Mouse (Mus musculus) lung, postnatal 0 days (tissue): ENCODE results near the gene Rbp1. TPM values are rescaled to one million over a fixed set of nuclear protein-coding genes. Genes with fewer than 3 reads are reported as not detected.

ENCODE experiments used
- ATAC-seq: fragments of 200-750 bp; cut with Nextera tagmentation; 2 replicates; pipeline ENCODE4 v1.8.0; 2017; ENCODE audit warnings: moderate library complexity
- DNase-seq: peaks from one replicate; pipeline ENCODE4 v3.0.0-alpha.2; 2016; ENCODE audit warnings: low spot score
- H3K27ac ChIP-seq: fragments of 300-500 bp; sonication (generic); 2 replicates; pipeline ENCODE4 v1.5.1; 2014; ENCODE audit warnings: antibody characterized with exemption, mild to moderate bottlenecking, low read length, mixed read lengths
- H3K27me3 ChIP-seq: fragments of 300-500 bp; sonication (generic); replicated peaks from 2 replicates; pipeline ENCODE4 v1.6.1; 2014; ENCODE audit warnings: low read length, mixed read lengths; ENCODE audit not compliant: insufficient read depth
- H3K36me3 ChIP-seq: fragments of 300-500 bp; sonication (generic); 2 replicates; pipeline ENCODE4 v1.6.1; 2014; ENCODE audit warnings: low read length, mixed read lengths; ENCODE audit not compliant: insufficient read depth
- H3K4me1 ChIP-seq: fragments of 300-500 bp; sonication (generic); 2 replicates; pipeline ENCODE4 v1.6.1; 2014; ENCODE audit warnings: antibody characterized with exemption, low read depth, low read length, mixed read lengths; ENCODE audit not compliant: insufficient read depth
- H3K4me2 ChIP-seq: fragments of 300-500 bp; sonication (generic); replicated peaks from 2 replicates; pipeline ENCODE4 v1.6.1; 2014; ENCODE audit warnings: low read depth, mild to moderate bottlenecking, low read length, moderate library complexity, mixed read lengths
- H3K4me3 ChIP-seq: fragments of 300-500 bp; sonication (generic); 2 replicates; pipeline ENCODE4 v1.5.1; 2014; ENCODE audit warnings: low read depth, low read length
- H3K9ac ChIP-seq: fragments of 300-500 bp; sonication (generic); replicated peaks from 2 replicates; pipeline ENCODE4 v1.6.1; 2014; ENCODE audit warnings: low read depth, mild to moderate bottlenecking
- H3K9me3 ChIP-seq: fragments of 300-500 bp; sonication (generic); 2 replicates; pipeline ENCODE4 v1.6.1; 2016; ENCODE audit warnings: low read length, mixed read lengths
- CTCF ChIP-seq: IDR thresholded peaks from 2 replicates; pipeline ENCODE4 v1.5.1; 2016; ENCODE audit warnings: antibody characterized with exemption, mild to moderate bottlenecking
- EP300 ChIP-seq: IDR thresholded peaks from 2 replicates; pipeline ENCODE4 v1.6.1; 2016; ENCODE audit warnings: antibody characterized with exemption, mild to moderate bottlenecking, control low read depth
- WGBS: fragments of 180-500 bp; shearing (Covaris S2); extraction: QIAGEN DNeasy Blood & Tissue Kit; methylation state at CpG from one replicate; pipeline ENCODE4 v1.1.7; 2014; 5-methylcytosine and 5-hydroxymethylcytosine counted together
- polyA plus RNA-seq: library from polyadenylated mRNA; unstranded; fragments of >200 nt; fragmentation: Nextera tagmentation; extraction: Ambion mirVana; gene quantifications from 2 replicates; pipeline ENCODE4 v1.2.1, GENCODE M21; 2015

Gene Rbp1
- polyA plus RNA-seq, 1 experiment from 2014 or later, result 72.6 TPM

DNA sequence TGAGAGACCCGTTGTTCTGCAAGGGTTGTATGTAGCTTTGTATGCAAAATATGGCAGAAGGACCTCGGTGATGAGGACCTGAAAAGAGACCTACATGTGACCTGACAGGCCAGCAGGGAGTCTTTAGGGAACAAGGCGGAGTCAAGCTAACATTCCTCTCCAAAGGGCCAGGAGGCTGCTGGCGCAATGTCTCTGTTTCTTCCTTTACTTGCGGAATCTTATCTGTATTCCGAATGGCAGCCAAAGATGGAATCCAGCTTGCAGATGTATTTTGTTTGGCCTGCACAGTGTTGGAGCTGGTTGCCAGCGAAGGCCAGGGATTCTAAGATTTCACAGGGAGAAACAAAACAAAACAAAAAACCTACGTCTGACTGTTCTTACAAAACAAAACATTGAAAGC is 6.0 kb downstream of the Rbp1 start:
- WGBS, result 46% methylated on average over 8 of the region's 8 CpGs
- peaks cover 13% of the 10 kb centered on the region for H3K4me1 ChIP-seq
- H3K9me3 ChIP-seq, result no peaks in the 10 kb centered on the region
- H3K9ac ChIP-seq, result no peak overlapping the region
- H3K4me2 ChIP-seq, result 0 out of 2 replicates have a peak overlapping the region, but pooled peaks have one; percentile 6
- peak overlapping the region; percentile 72 for H3K27ac ChIP-seq
- no peaks in the 10 kb centered on the region for H3K36me3 ChIP-seq
- peak; percentile 89 for DNase-seq
- no peak overlapping the region for H3K4me3 ChIP-seq
- TF ChIP-seq CTCF, result no peak
- peak; percentile 59 for TF ChIP-seq EP300
- no peaks in the 10 kb centered on the region for H3K27me3 ChIP-seq
- peak; percentile 65 for ATAC-seq

DNA sequence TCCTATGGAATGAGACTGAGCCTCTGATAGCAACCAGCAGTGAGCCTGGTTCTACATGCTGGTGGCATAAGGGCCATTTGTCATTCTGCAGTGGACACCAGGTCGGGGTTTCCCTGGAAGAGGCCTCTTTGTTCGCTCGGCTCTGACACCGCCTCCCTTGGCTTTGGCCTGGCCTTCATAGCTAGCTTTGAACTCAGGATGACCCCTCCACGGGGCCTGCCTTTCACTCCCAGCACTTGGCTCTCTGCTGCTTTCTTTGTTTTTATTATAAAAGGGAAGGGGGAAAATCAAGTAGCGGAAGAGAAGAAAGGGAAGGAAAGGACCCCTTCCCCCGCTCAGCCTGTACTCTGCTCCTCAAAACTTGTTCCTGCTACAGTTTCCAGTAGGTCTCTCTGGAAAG is 7.0 kb downstream of the Rbp1 start:
- Histone ChIP-seq H3K36me3 (no peaks in the 10 kb centered on the region), H3K4me1 (peaks cover 13% of the 10 kb centered on the region), H3K27me3 (no peaks in the 10 kb centered on the region), H3K27ac (peak overlapping the region; percentile 72), H3K4me2 (0 out of 2 replicates have a peak overlapping the region, but pooled peaks have one; percentile 6), H3K9me3 (no peaks in the 10 kb centered on the region), H3K9ac (no peak overlapping the region), H3K4me3 (no peak overlapping the region)
- ATAC-seq (peak; percentile 52), DNase-seq (peak; percentile 73)
- WGBS, result 17% methylated on average over 7 of the region's 7 CpGs
- TF ChIP-seq CTCF (no peak), EP300 (no peak)

DNA sequence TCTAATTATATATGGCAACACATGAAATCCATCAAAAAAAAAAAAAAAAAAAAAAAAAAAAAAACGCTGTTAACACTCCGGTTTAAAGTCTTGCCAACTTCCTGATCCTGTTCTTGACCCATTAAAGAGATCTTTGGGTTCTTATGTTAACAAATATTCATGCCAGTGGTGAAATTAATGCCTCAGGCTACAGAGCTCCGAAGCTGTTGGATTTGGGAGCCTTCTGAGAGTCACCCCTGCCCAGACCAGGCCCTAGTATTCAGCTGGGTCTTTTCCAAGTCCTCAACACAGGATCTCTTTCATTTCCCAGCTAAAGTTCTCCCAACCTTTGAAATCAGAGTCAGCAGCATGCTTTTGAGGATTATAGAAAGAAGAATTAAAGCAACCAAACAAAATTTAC is 7.8 kb downstream of the Rbp1 start:
- H3K9me3 ChIP-seq, result no peaks in the 10 kb centered on the region
- DNase-seq (peak; percentile 48), ATAC-seq (no peak)
- H3K9ac ChIP-seq, result no peak overlapping the region
- no peak overlapping the region for H3K4me3 ChIP-seq
- no peak overlapping the region for H3K4me2 ChIP-seq
- no peaks in the 10 kb centered on the region for H3K36me3 ChIP-seq
- WGBS, result 10% methylated on average over 3 of the region's 3 CpGs
- peak overlapping the region; percentile 38 for H3K27ac ChIP-seq
- peaks cover 10% of the 10 kb centered on the region for H3K4me1 ChIP-seq
- no peak for TF ChIP-seq EP300
- TF ChIP-seq CTCF, result no peak
- H3K27me3 ChIP-seq, result no peaks in the 10 kb centered on the region

DNA sequence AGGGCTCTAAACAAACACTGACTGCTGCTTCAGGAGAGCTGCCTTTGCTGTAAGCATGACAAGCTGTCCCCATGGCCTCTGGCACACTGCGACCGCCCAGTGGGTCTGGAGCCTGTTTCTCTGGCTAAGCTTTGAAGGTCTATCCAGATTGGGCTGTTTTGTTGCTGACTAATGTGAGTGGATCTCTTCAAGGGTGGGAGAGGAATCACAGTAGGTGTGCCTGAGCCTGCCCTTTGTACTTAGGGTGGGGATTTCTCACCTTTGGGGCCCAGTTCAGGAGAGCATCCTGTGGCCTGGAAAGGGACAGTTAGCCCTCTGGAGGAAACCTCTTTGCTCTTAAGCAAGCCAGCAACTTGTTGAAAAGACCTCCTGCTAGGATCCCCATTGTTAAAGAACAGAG is 10.3 kb downstream of the Rbp1 start:
- peaks cover 10% of the 10 kb centered on the region; the same call in 1 of the 2 replicates for H3K4me1 ChIP-seq
- no peak for TF ChIP-seq EP300
- no peak for TF ChIP-seq CTCF
- 79% methylated on average over 2 of the region's 2 CpGs for WGBS
- DNase-seq, result no peak
- no peak overlapping the region for H3K4me3 ChIP-seq
- H3K27ac ChIP-seq, result no peak overlapping the region
- ATAC-seq, result no peak
- no peak overlapping the region for H3K9ac ChIP-seq
- H3K36me3 ChIP-seq, result no peaks in the 10 kb centered on the region
- H3K4me2 ChIP-seq, result no peak overlapping the region
- no peaks in the 10 kb centered on the region for H3K27me3 ChIP-seq
- no peaks in the 10 kb centered on the region for H3K9me3 ChIP-seq

DNA sequence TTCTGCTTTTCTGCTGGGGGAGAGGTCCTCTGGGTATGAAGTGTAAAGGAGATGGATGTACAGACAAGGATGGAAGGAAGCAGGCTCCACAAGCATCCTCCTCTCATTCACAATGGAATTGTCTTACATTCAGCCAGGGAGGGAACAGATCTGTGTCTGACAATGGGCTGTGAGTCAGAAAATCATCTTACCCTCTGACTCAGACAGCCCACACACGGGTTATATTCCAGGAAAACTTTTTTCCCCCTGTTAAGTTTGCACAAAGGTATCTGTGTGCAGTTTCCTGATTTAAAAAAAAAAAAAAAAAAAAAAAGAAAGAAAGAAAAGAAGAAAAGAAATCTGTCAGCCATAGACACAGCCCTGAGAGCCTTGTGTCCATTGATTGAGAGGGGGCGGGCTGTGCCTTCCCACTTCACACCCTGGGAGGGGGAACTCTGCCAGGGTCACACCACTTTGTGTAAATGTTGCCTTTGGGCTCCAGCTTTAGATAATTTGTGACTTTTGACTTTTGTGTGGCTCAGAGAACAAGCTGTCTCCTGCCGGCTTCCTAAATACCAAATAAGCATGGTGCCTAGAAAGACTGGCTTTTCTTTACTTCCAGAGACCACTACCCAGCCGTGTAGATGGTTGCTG is 11.3 kb downstream of the Rbp1 start:
- Histone ChIP-seq H3K27me3 (no peaks in the 10 kb centered on the region), H3K36me3 (no peaks in the 10 kb centered on the region), H3K4me2 (no peak overlapping the region), H3K9ac (no peak overlapping the region), H3K9me3 (no peaks in the 10 kb centered on the region), H3K4me1 (peaks cover 10% of the 10 kb centered on the region; the same call in 1 of the 2 replicates), H3K27ac (no peak overlapping the region), H3K4me3 (no peak overlapping the region)
- 27% methylated on average over 4 of the region's 4 CpGs for WGBS
- TF ChIP-seq EP300 (no peak), CTCF (no peak)
- no peak for DNase-seq
- no peak for ATAC-seq

DNA sequence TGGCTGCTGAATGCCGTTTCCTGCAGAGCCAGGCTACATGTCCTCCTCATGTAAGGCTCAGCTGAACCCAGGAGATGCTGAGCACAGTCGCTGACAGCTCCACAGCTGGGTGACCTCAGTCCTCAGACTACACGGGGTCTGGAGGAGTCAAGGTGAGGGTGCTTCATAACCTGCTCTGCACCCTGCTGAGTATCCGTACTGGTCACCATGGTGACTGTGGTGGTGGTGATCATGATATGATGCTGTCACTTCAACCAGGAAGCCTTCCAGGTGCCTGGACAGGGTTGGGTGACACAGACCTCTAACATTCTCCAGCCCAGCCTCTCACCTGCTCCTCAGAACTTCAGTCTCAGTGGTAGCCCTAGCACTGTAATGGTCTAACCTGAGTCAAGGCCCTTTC is 15.1 kb downstream of the Rbp1 start:
- Histone ChIP-seq H3K27me3 (no peaks in the 10 kb centered on the region), H3K4me2 (no peak overlapping the region), H3K4me3 (no peak overlapping the region), H3K9me3 (no peaks in the 10 kb centered on the region), H3K36me3 (no peaks in the 10 kb centered on the region), H3K27ac (no peak overlapping the region), H3K9ac (no peak overlapping the region), H3K4me1 (no peaks in the 10 kb centered on the region)
- TF ChIP-seq EP300 (no peak), CTCF (no peak)
- 73% methylated on average over 4 of the region's 4 CpGs for WGBS
- ATAC-seq, result no peak
- no peak for DNase-seq
